17 mouse cellular contexts compared by ENCODE assay signal in the genomic region with DNA sequence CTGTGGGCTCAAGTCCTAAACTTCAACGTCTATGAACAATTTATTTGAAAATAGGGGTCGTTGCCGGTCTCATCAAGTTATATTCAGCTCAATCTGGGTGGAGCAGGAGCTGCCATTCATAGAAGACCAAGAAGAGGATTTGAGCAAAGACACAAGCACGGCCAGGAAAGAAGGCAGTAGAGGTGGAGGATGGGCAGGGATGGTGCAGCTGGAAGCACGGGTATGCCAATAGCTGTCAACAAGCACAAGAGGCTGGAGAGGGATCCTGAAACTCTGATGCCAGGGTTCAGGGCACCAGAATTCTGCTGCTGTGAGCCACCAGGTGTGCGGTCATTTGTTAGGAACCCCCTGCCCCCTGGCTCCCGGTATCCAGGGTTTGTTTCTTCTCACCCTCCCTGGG.
"Had no signal": no experiment of that assay in that cellular context is flagged by ENCODE, and none has a peak within 500 bp of the region (broad histone marks: within the 10 kb centered on the region; RNA-seq: fewer than 3 reads in every experiment).

No protein-coding gene starts in this region.

- DNase-seq: lung, embryonic 14.5 days; lung, postnatal 10 days; lung, postnatal 4 days; midbrain, embryonic 14.5 days; retina, postnatal 1 day; right cerebral cortex, adult 18-20 months; right cerebral cortex, postnatal 25 days; right cerebral cortex, postnatal 4 days; spleen, adult 18-20 months; thymus, adult 18-20 months; thymus, postnatal 14 days; thymus, postnatal 36 days had no signal

- H3K27ac ChIP-seq: midbrain, embryonic 10.5 days; midbrain, embryonic 12.5 days; neural tube, embryonic 13.5 days; neural tube, embryonic 15.5 days had no signal

- H3K4me3 ChIP-seq: midbrain, embryonic 10.5 days; midbrain, embryonic 12.5 days; myocyte; neural tube, embryonic 13.5 days; neural tube, embryonic 15.5 days had no signal
